Mouse (Mus musculus) thymus, adult 2 months (tissue): ENCODE data around the gene Arpc2.

Source experiments
- CTCF ChIP-seq: fragments of 200-500 bp; IDR thresholded peaks from 2 replicates; pipeline ENCODE4 v1.5.1; 2012; ENCODE audit warnings: mild to moderate bottlenecking, control low read depth, low read length, moderate library complexity, borderline replicate concordance; ENCODE audit not compliant: control insufficient read depth, poor library complexity, insufficient read depth; ENCODE audit errors: extremely low read depth
- POLR2A ChIP-seq: fragments of 200-500 bp; IDR thresholded peaks from 2 replicates; pipeline ENCODE4 v1.6.1; 2012; ENCODE audit warnings: mild to moderate bottlenecking, low read length, control low read depth, moderate library complexity; ENCODE audit not compliant: control insufficient read depth, poor library complexity, insufficient read depth; ENCODE audit errors: extremely low read depth

DNA sequence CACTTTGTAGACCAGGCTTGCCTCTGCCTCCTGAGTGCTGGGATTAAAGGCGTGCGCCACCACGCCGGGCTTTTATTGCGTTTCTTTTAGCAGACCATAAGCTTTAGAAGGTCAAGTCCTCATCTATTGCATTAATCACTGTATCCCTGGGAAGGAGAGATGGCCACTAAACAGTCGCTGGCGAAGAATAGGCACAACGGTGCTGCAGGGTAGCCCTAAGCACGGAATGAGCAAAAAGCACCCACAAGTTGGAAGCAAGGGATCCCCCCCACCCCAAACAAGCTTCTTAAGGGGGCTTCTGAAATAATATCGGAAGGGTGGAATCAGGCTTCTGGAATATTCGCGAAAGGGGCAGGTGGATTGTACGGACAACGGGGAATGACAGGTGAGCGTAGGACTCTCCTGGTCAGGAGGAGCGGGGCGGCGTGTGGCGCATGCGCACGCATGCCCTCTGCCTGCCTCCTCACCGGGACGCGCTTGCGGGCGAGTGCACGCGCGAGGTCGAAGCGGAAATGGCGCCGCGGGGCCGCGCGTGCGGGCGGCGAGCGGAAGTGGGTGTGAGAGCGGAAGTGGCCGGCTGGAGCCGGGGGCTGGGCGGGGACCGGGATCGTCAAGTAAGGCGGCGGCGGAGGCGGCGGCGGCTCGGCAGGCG, at the start of gene Arpc2:
- TF ChIP-seq POLR2A = peak; percentile 89
- TF ChIP-seq CTCF = 0 out of 2 replicates have a peak, but pooled peaks have one; percentile 40
